Mouse (Mus musculus): ENCODE measurements around the gene Gm5741.

- TF ChIP-seq POLR2A (IDR thresholded peaks at IDR 0.05; ENCODE audit: control insufficient read depth, low read depth, low read length) (no peak), CTCF (IDR thresholded peaks at IDR 0.05; ENCODE audit: control insufficient read depth, insufficient read depth, insufficient replicate concordance, low read depth, low read length) (no peak)
Measured at GRCm38 (mm10) chr8:85096196-85096595, 28.4 kb upstream of the Gm5741 start.
